In genomic region chr6:49227184-49227735, GRCm38 (mm10) we compare ENCODE assay signal across 9 mouse cellular contexts. TPM values are rescaled to one million over a fixed set of nuclear protein-coding genes. Genes with fewer than 3 reads are reported as not detected.
DNase-seq lines count a peak whose midpoint lies in the region; ATAC-seq and TF ChIP-seq lines count a peak whose summit lies in the region.
"Had no signal": no experiment of that assay in that cellular context is flagged by ENCODE, and none has a peak within 500 bp of the region (broad histone marks: within the 10 kb centered on the region; RNA-seq: fewer than 3 reads in every experiment).

No protein-coding gene starts in this region.

- no peaks in the 10 kb centered on the region for H3K36me3 ChIP-seq in hindbrain, embryonic 14.5 days (replicated peaks; ENCODE audit: control insufficient read depth, insufficient read depth)

- no peak overlapping the region for H3K4me3 ChIP-seq in gastrocnemius, adult 2 months
- no peak overlapping the region for H3K4me3 ChIP-seq in hindbrain, embryonic 14.5 days (replicated peaks; ENCODE audit: low read length)

- no peaks in the 10 kb centered on the region for H3K9me3 ChIP-seq in hindbrain, embryonic 14.5 days (ENCODE audit: control insufficient read depth, low read length)

- no peak for DNase-seq in gastrocnemius, adult 2 months
- DNase-seq in gastrocnemius, postnatal 10 days: no peak
- peak; percentile 36 for DNase-seq in 416B (ENCODE audit: low read depth)
- peak; percentile 81 for DNase-seq in embryo, embryonic 11 days
- DNase-seq in hindbrain, embryonic 14.5 days (ENCODE audit: low spot score): peak; percentile 48
- peak; percentile 86 for DNase-seq in thymus, postnatal 4 days
- no peak for DNase-seq in gastrocnemius, adult 8-10 months (ENCODE audit: low spot score in 2 of 2)

- WGBS in hindbrain, embryonic 14.5 days: 9% methylated on average over 15 of the region's 15 CpGs

- H3K4me1 ChIP-seq in hindbrain, embryonic 14.5 days (replicated peaks; ENCODE audit: control insufficient read depth, insufficient read depth, low read length): no peaks in the 10 kb centered on the region; the same call in 1 of the 2 replicates

- no peaks in the 10 kb centered on the region for H3K27me3 ChIP-seq in hindbrain, embryonic 14.5 days (ENCODE audit: control insufficient read depth, insufficient read depth, low read length)

- peak; percentile 16; the same call in 1 of the 2 replicates for TF ChIP-seq CTCF in gastrocnemius, adult 2 months (IDR thresholded peaks at IDR 0.05)

- H3K27ac ChIP-seq in gastrocnemius, adult 2 months: no peak overlapping the region
- no peak overlapping the region for H3K27ac ChIP-seq in hindbrain, embryonic 14.5 days
- H3K27ac ChIP-seq: macrophage had no signal

- H3K4me2 ChIP-seq in hindbrain, embryonic 14.5 days (replicated peaks): 0 out of 2 replicates have a peak overlapping the region, but pooled peaks have one; percentile 17

- no peak overlapping the region for H3K9ac ChIP-seq in hindbrain, embryonic 14.5 days

- ATAC-seq in hindbrain, embryonic 14.5 days (ENCODE audit: low FRiP score): no peak
- ATAC-seq in megakaryocyte, adult 5-6 weeks (ENCODE audit: poor library complexity, severe bottlenecking): peak; percentile 70; the same call in 1 of the 2 replicates

- intact Hi-C loops in gastrocnemius, adult 2 months (cut with DNase I): loop anchor here (5.0 kb wide), 1 partner anchor 35 kb away; the partner anchor contains the start of gene Tra2a

RNA-seq across cellular contexts. Expression of gene Igf2bp3, which starts 12.5 kb away (rescaled TPM):
- under 1 TPM; 0.06 to 0.13 TPM for total RNA-seq in gastrocnemius, adult 2 months (2021)
- total RNA-seq in gastrocnemius, postnatal 10 days (2021): 1 to 10 TPM; 4.3 to 5.5 TPM
- 25.4 and 30.4 TPM in 2 replicates for polyA plus RNA-seq in hindbrain, embryonic 14.5 days (2014; fragmentation: Nextera tagmentation; extraction: Ambion mirVana)
- 0.02 and 0.05 TPM in 2 replicates for total RNA-seq in megakaryocyte, adult 5-6 weeks (2015)
- not detected in 2 replicates for total RNA-seq in megakaryocyte, adult 5-6 weeks (2017)
- total RNA-seq in gastrocnemius, adult 8-10 months (2022): under 1 TPM; 0.10 to 0.19 (median 0.16) TPM

RNA-seq across cellular contexts. Expression of gene Tra2a, which starts 36.6 kb away (rescaled TPM):
- 10 to 100 TPM; 15.0 to 30.8 TPM for total RNA-seq in gastrocnemius, adult 2 months (2021)
- total RNA-seq in gastrocnemius, postnatal 10 days (2021): 10 to 100 TPM; 20.7 to 30.8 TPM
- polyA plus RNA-seq in hindbrain, embryonic 14.5 days (2014; fragmentation: Nextera tagmentation; extraction: Ambion mirVana): 42.3 and 44.5 TPM in 2 replicates
- total RNA-seq in megakaryocyte, adult 5-6 weeks (2015): 124 and 144 TPM in 2 replicates
- 98.9 and 106 TPM in 2 replicates for total RNA-seq in megakaryocyte, adult 5-6 weeks (2017)
- 10 to 100 TPM; 11.4 to 15.3 (median 14.3) TPM for total RNA-seq in gastrocnemius, adult 8-10 months (2022)

Comparison
In these comparisons a context has a peak if more than half of its experiments do, and no peak if none do; other contexts are left out.
1. RNA of gene Igf2bp3, which starts 12.5 kb away (total RNA-seq): 4.3 to 5.5 TPM in gastrocnemius, postnatal 10 days; 0.10 to 0.19 TPM in gastrocnemius, adult 8-10 months, 0.06 to 0.13 TPM in gastrocnemius, adult 2 months and 0.02 to 0.05 TPM in megakaryocyte, adult 5-6 weeks; every median in the first group is over 4 times any median in the second.
2. DNase-seq: peak in 416B (single experiment), embryo, embryonic 11 days (single experiment), hindbrain, embryonic 14.5 days (single experiment) and thymus, postnatal 4 days (single experiment); none in gastrocnemius, adult 2 months (single experiment), gastrocnemius, postnatal 10 days (single experiment) and gastrocnemius, adult 8-10 months (0 of 2).